Mouse (Mus musculus): ENCODE results near the gene Dlg3. TPM values are rescaled to one million over a fixed set of nuclear protein-coding genes. Genes with fewer than 3 reads are reported as not detected.

Gene Dlg3
- total RNA-seq (2023): 10 to 100 TPM in 1 of 2 experiments, 1 to 10 TPM in 1; 5.8 to 10.5 TPM

DNA sequence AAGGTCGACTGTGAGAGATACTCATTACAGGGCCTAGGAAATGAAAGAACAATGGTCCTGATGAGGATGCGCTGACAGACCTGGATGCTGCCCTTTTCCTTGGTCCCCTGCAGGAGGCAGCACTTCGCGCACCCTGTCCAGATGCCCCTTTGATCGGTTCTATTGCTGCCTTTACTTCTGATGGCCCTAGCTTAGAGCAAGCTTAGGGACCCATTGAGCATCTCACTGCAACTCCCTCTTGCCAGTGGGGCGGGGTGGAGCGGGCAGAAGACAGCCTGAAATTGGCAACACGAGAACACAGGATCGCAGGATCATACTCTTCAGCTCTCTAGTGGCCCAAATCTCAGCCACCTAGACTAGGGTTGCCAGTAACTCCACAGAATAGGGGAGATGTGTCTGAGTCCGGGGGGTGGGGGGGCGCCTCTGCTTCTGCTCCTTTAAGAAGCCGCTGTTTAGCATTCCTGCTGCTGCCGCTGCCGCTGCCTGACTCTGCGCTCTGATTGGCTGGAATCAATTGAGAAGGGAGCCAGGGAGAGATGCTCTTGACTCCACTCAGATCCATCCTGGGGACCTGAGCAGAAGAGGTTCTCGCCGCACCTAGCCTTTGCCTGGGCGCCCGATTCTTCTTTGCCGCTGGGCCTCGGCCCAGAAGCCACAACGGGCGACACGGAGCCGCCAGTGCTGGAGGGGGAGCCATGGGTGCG lies at the start of gene Dlg3:
Dlg3 (plus strand) TSS at position 542 of the 704 bp plus-strand sequence.

DNA sequence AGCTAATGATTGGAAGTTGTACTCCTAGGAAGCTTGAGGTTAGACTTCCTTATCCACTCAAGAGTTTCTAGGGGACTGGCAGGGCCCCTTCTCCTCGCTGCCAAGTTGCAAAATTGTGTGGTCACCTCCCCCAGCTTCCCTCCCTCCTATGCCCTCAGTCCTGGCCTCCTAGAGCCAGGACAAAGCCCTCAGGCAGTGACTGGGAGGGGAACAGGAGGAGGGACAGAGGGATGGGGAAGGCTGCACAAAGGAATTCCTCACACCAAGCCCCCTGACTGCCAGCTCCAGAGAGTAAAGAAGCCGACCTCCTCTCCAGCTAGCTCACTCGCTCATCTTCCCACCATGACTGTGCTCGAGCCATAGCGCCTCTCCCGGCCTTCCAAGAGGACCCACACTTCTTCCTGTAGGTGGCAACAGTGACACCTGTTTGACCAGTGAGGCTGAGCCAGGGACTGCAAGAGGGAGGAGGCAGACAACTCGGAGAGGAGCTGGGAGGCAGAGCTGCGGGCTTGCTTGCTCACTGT lies 37.8 kb upstream of the Dlg3 start, which contains the start of gene Gdpd2:
Gdpd2 (plus strand) TSS at position 209 of the 524 bp plus-strand sequence.

Other genes with a start within 250 kb of the Dlg3 start
- under 1 TPM in 1 of 2 experiments, not detected in 1; 0.12 TPM for gene Dgat2l6, start 242.9 kb upstream of the Dlg3 start, total RNA-seq (2023)
- gene Awat1, start 195.5 kb upstream of the Dlg3 start, total RNA-seq (2023): not detected
- not detected for gene P2ry4, start 172.9 kb upstream of the Dlg3 start, total RNA-seq (2023)
- not detected for gene Arr3, start 162.2 kb upstream of the Dlg3 start, total RNA-seq (2023)
- gene Kif4, start 142.0 kb upstream of the Dlg3 start, total RNA-seq (2023): 1 to 10 TPM in 1 of 2 experiments, under 1 TPM in 1; 0.59 to 2.9 TPM
- gene Pdzd11, start 141.2 kb upstream of the Dlg3 start, total RNA-seq (2023): 10 to 100 TPM; 15.6 to 20.7 TPM
- not detected for gene Gdpd2, start 37.8 kb upstream of the Dlg3 start, total RNA-seq (2023)

Measured in T-cell, adult 66 days (primary cell).